Comparison of ENCODE assay signal across 19 mouse cellular contexts in genomic region chr5:34175403-34175694, GRCm38 (mm10). TPM values are rescaled to one million over a fixed set of nuclear protein-coding genes. Genes with fewer than 3 reads are reported as not detected.
DNase-seq lines count a peak whose midpoint lies in the region; ATAC-seq and TF ChIP-seq lines count a peak whose summit lies in the region.
"Had no signal": no experiment of that assay in that cellular context is flagged by ENCODE, and none has a peak within 500 bp of the region (broad histone marks: within the 10 kb centered on the region; RNA-seq: fewer than 3 reads in every experiment).

No protein-coding gene starts in this region.

- peaks cover 70% of the 10 kb centered on the region for H3K36me3 ChIP-seq in neural tube, embryonic 15.5 days

- peak overlapping the region; percentile 53; the same call in 1 of the 2 replicates for H3K27ac ChIP-seq in layer of hippocampus, adult 2 months
- no peak overlapping the region for H3K27ac ChIP-seq in neural tube, embryonic 15.5 days (replicated peaks)
- H3K27ac ChIP-seq: embryonic facial prominence, embryonic 15.5 days; hindbrain, embryonic 15.5 days; midbrain, embryonic 15.5 days had no signal

- peak; percentile 37 for DNase-seq in cerebellum, adult 11 months
- no peak for DNase-seq in cerebellum, postnatal 36 days
- DNase-seq in layer of hippocampus, adult 2 months (ENCODE audit: low spot score in 2 of 2) = no peak
- DNase-seq in layer of hippocampus, postnatal 36 days = no peak
- DNase-seq in neural tube, embryonic 10.5 days (ENCODE audit: extremely low spot score, low spot score) = peak; percentile 8
- DNase-seq in ZHBTc4 (ENCODE audit: low read depth, low spot score) = peak; percentile 17
- DNase-seq in gastrocnemius, postnatal 4 days (ENCODE audit: low spot score in 2 of 2) = no peak
- DNase-seq: embryo, embryonic 11 days; gastrocnemius, postnatal 14 days; heart, postnatal 10 days; liver; lung, embryonic 14.5 days; right cerebral cortex, adult 18-20 months had no signal

- H3K27me3 ChIP-seq in neural tube, embryonic 15.5 days (replicated peaks) = no peaks in the 10 kb centered on the region
- H3K27me3 ChIP-seq: CH12.LX; embryonic facial prominence, embryonic 15.5 days; hindbrain, embryonic 15.5 days; midbrain, embryonic 15.5 days had no signal

- no peak overlapping the region for H3K4me2 ChIP-seq in neural tube, embryonic 15.5 days
- H3K4me2 ChIP-seq: embryonic facial prominence, embryonic 15.5 days; hindbrain, embryonic 15.5 days; lung, embryonic 14.5 days; midbrain, embryonic 15.5 days had no signal

- no peak overlapping the region for H3K9ac ChIP-seq in neural tube, embryonic 15.5 days (replicated peaks)
- H3K9ac ChIP-seq: embryonic facial prominence, embryonic 15.5 days; hindbrain, embryonic 15.5 days; lung, embryonic 14.5 days; midbrain, embryonic 15.5 days had no signal

- no peak for ATAC-seq in neural tube, embryonic 15.5 days (ENCODE audit: low FRiP score)
- ATAC-seq: intestine, postnatal 0 days; midbrain, embryonic 15.5 days had no signal

- TF ChIP-seq CTCF in layer of hippocampus, adult 2 months (conservative IDR thresholded peaks at IDR 0.05) = no peak

- no peaks in the 10 kb centered on the region; the same call in 1 of the 2 replicates for H3K4me1 ChIP-seq in neural tube, embryonic 15.5 days
- H3K4me1 ChIP-seq: embryonic facial prominence, embryonic 15.5 days had no signal

- no peak overlapping the region for H3K4me3 ChIP-seq in layer of hippocampus, adult 2 months
- H3K4me3 ChIP-seq in neural tube, embryonic 15.5 days (replicated peaks) = no peak overlapping the region
- H3K4me3 ChIP-seq: embryonic facial prominence, embryonic 15.5 days; hindbrain, embryonic 15.5 days; midbrain, embryonic 15.5 days had no signal

- no peaks in the 10 kb centered on the region for H3K9me3 ChIP-seq in neural tube, embryonic 15.5 days (replicated peaks)
- H3K9me3 ChIP-seq: embryonic facial prominence, embryonic 15.5 days; hindbrain, embryonic 15.5 days; midbrain, embryonic 15.5 days had no signal

- WGBS in neural tube, embryonic 15.5 days = 13% methylated on average over 5 of the region's 5 CpGs

RNA-seq across cellular contexts. Expression of gene Haus3, which starts 6.0 kb away (rescaled TPM):
- 1 to 10 TPM; 6.4 to 7.3 TPM for total RNA-seq in layer of hippocampus, adult 2 months (2021)
- 1 to 10 TPM; 6.3 to 6.4 TPM for total RNA-seq in layer of hippocampus, postnatal 36 days (2021)
- polyA plus RNA-seq in neural tube, embryonic 15.5 days (2015; fragmentation: Nextera tagmentation; extraction: Ambion mirVana) = 13.1 and 19.2 TPM in 2 replicates
- 1 to 10 TPM; 7.9 to 8.4 TPM for total RNA-seq in gastrocnemius, postnatal 4 days (2021)

RNA-seq across cellular contexts. Expression of gene Poln, which starts 6.1 kb away (rescaled TPM):
- total RNA-seq in layer of hippocampus, adult 2 months (2021) = 1 to 10 TPM in 1 of 2 experiments, under 1 TPM in 1; 0.61 to 1.0 TPM
- under 1 TPM; 0.71 to 0.92 TPM for total RNA-seq in layer of hippocampus, postnatal 36 days (2021)
- polyA plus RNA-seq in neural tube, embryonic 15.5 days (2015; fragmentation: Nextera tagmentation; extraction: Ambion mirVana) = 0.31 and 0.52 TPM in 2 replicates
- 1 to 10 TPM; 2.1 TPM for total RNA-seq in gastrocnemius, postnatal 4 days (2021)
- polyA plus RNA-seq: intestine, postnatal 0 days had no signal

RNA-seq across cellular contexts. Expression of gene Mxd4, which starts 12.2 kb away (rescaled TPM):
- 10 to 100 TPM; 84.9 to 94.7 TPM for total RNA-seq in layer of hippocampus, adult 2 months (2021)
- total RNA-seq in layer of hippocampus, postnatal 36 days (2021) = 10 to 100 TPM; 86.7 to 99.5 TPM
- polyA plus RNA-seq in neural tube, embryonic 15.5 days (2015; fragmentation: Nextera tagmentation; extraction: Ambion mirVana) = 25.7 and 29.7 TPM in 2 replicates
- total RNA-seq in gastrocnemius, postnatal 4 days (2021) = 10 to 100 TPM; 79.5 to 81.3 TPM

Comparison
In these comparisons a context has a peak if more than half of its experiments do, and no peak if none do; other contexts are left out.
1. DNase-seq: peak in cerebellum, adult 11 months (single experiment), neural tube, embryonic 10.5 days (single experiment) and ZHBTc4 (single experiment); none in cerebellum, postnatal 36 days (0 of 2), layer of hippocampus, adult 2 months (0 of 2), layer of hippocampus, postnatal 36 days (0 of 2) and gastrocnemius, postnatal 4 days (0 of 2).